Mouse (Mus musculus): ENCODE results near the gene Cacna1e. TPM values are rescaled to one million over a fixed set of nuclear protein-coding genes. Genes with fewer than 3 reads are reported as not detected.

Gene Cacna1e
- total and polyA plus RNA-seq, 3 experiments = 0.60 to 8.5 (median 2.5) TPM

GRCm38 (mm10) chr1:154555811-154556210, 328.5 kb downstream of the Cacna1e start:
- in situ Hi-C loops (cut with MboI; ENCODE audit: low pct_ligation_motif_present, low pct_unique_long_range_greater_than_20kb, low sequenced_read_pairs) = no loop called here
- Histone ChIP-seq H3K79me2 (replicated peaks; ENCODE audit: control insufficient read depth, extremely low read depth, insufficient read depth, poor library complexity, severe bottlenecking) (no peaks in the 10 kb centered on the region), H3K9me3 (replicated peaks; ENCODE audit: low read length) (no peaks in the 10 kb centered on the region), H3K27me3 (replicated peaks) (no peaks in the 10 kb centered on the region), H3K4me3 (replicated peaks in 1 of 3; ENCODE audit: low read depth in 2 of 3, low read length in 2 of 3, poor library complexity in 1 of 3) (no peak overlapping the region), H3K27ac (ENCODE audit: insufficient read depth, low read depth) (no peak overlapping the region), H3K9ac (ENCODE audit: insufficient read depth, low read depth) (no peak overlapping the region), H3K4me2 (ENCODE audit: insufficient read depth, low read depth, poor library complexity, severe bottlenecking) (no peak overlapping the region), H3K4me1 (ENCODE audit: control insufficient read depth in 1 of 2, insufficient read depth in 2 of 2) (no peaks in the 10 kb centered on the region), H3K36me3 (replicated peaks in 1 of 2; ENCODE audit: control insufficient read depth in 1 of 2, insufficient read depth in 1 of 2, low read length in 1 of 2) (peaks cover 0 to 5% of the 10 kb centered on the region in 2 experiments)
- DNase-seq (ENCODE audit: extremely low read depth) = no peak
- TF ChIP-seq NELFE (IDR thresholded peaks at IDR 0.05; ENCODE audit: low read depth, low read length) (no peak), CHD1 (IDR thresholded peaks at IDR 0.05; ENCODE audit: low read depth, low read length) (no peak), IRF4 (IDR thresholded peaks at IDR 0.05; ENCODE audit: low read depth, low read length) (no peak), MEF2A (IDR thresholded peaks at IDR 0.05; ENCODE audit: borderline replicate concordance, low read depth, low read length) (no peak), ZC3H11A (IDR thresholded peaks at IDR 0.05; ENCODE audit: low read depth, low read length) (no peak), MAZ (IDR thresholded peaks at IDR 0.05; ENCODE audit: low read depth, low read length) (no peak), SIN3A (IDR thresholded peaks at IDR 0.05; ENCODE audit: low read length) (no peak), KAT2A (IDR thresholded peaks at IDR 0.05; ENCODE audit: insufficient replicate concordance, low read length) (no peak), EP300 (IDR thresholded peaks at IDR 0.05; ENCODE audit: low read length) (no peak), SMC3 (IDR thresholded peaks at IDR 0.05; ENCODE audit: low read depth, low read length) (no peak), MYC (IDR thresholded peaks at IDR 0.05; ENCODE audit: low read depth, low read length) (no peak), TCF12 (IDR thresholded peaks at IDR 0.05; ENCODE audit: low read depth, low read length) (no peak), ZKSCAN1 (IDR thresholded peaks at IDR 0.05; ENCODE audit: borderline replicate concordance, low read depth, low read length) (no peak), ZNF384 (IDR thresholded peaks at IDR 0.05; ENCODE audit: low read depth, low read length) (no peak), CTCF (conservative IDR thresholded peaks at IDR 0.05 in 1 of 2, IDR thresholded peaks at IDR 0.05 in 1 of 2; ENCODE audit: low read depth in 2 of 2, low read length in 2 of 2) (no peak), BHLHE40 (IDR thresholded peaks at IDR 0.05; ENCODE audit: low read depth, low read length) (no peak), MAFK (IDR thresholded peaks at IDR 0.05; ENCODE audit: insufficient replicate concordance, low read length) (no peak), HCFC1 (IDR thresholded peaks at IDR 0.05; ENCODE audit: low read depth, low read length) (no peak), ETS1 (conservative IDR thresholded peaks at IDR 0.05; ENCODE audit: low read depth, low read length) (no peak)
- dilution Hi-C loops (cut with MboI; ENCODE audit: extremely low pct_ligation_motif_present, extremely low pct_unique_long_range_greater_than_20kb, low sequenced_read_pairs) = no loop called here

- Histone ChIP-seq H3K27me3 (replicated peaks) (no peaks in the 10 kb centered on the region), H3K79me2 (replicated peaks; ENCODE audit: control insufficient read depth, extremely low read depth, insufficient read depth, poor library complexity, severe bottlenecking) (no peaks in the 10 kb centered on the region), H3K27ac (ENCODE audit: insufficient read depth, low read depth) (no peak overlapping the region), H3K36me3 (replicated peaks in 1 of 2; ENCODE audit: control insufficient read depth in 1 of 2, insufficient read depth in 1 of 2, low read length in 1 of 2) (no peaks in the 10 kb centered on the region), H3K9me3 (replicated peaks; ENCODE audit: low read length) (no peaks in the 10 kb centered on the region), H3K9ac (ENCODE audit: insufficient read depth, low read depth) (no peak overlapping the region), H3K4me1 (ENCODE audit: control insufficient read depth in 1 of 2, insufficient read depth in 2 of 2) (no peaks in the 10 kb centered on the region), H3K4me2 (ENCODE audit: insufficient read depth, low read depth, poor library complexity, severe bottlenecking) (no peak overlapping the region), H3K4me3 (replicated peaks in 1 of 3; ENCODE audit: low read depth in 2 of 3, low read length in 2 of 3, poor library complexity in 1 of 3) (no peak overlapping the region)
- DNase-seq (ENCODE audit: extremely low read depth) = no peak
- TF ChIP-seq ZMIZ1 (IDR thresholded peaks at IDR 0.05; ENCODE audit: low read depth, low read length) (no peak), NRF1 (IDR thresholded peaks at IDR 0.05; ENCODE audit: low read depth, low read length) (no peak), EP300 (IDR thresholded peaks at IDR 0.05; ENCODE audit: low read length) (no peak), JUN (IDR thresholded peaks at IDR 0.05; ENCODE audit: insufficient read depth, low read depth, low read length) (no peak), RCOR1 (conservative IDR thresholded peaks at IDR 0.05; ENCODE audit: low read depth, low read length) (no peak), JUND (conservative IDR thresholded peaks at IDR 0.05; ENCODE audit: low read depth, low read length) (no peak)
- in situ Hi-C loops (cut with MboI; ENCODE audit: low pct_ligation_motif_present, low pct_unique_long_range_greater_than_20kb, low sequenced_read_pairs) (no loop called here), dilution Hi-C loops (cut with MboI; ENCODE audit: extremely low pct_ligation_motif_present, extremely low pct_unique_long_range_greater_than_20kb, low sequenced_read_pairs) (no loop called here)
Observed at GRCm38 (mm10) chr1:154553132-154553531, 331.2 kb downstream of the Cacna1e start.
